Mouse (Mus musculus) liver, embryonic 13.5 days (tissue): ENCODE results near the gene Capns1. TPM values are rescaled to one million over a fixed set of nuclear protein-coding genes. Genes with fewer than 3 reads are reported as not detected.
"Not testable (repeated sequence)": the region's sequence is repeated elsewhere in the genome, so short reads cannot be mapped to it uniquely, and the experiment has no call there.

Source experiments
- ATAC-seq: fragments of 200-750 bp; cut with Nextera tagmentation; 2 replicates; pipeline ENCODE4 v1.8.0; 2017; ENCODE audit warnings: low read depth, mild to moderate bottlenecking, moderate number of reproducible peaks, moderate library complexity
- DNase-seq: peaks from one replicate; pipeline ENCODE4 v3.0.0; 2022
- H3K27ac ChIP-seq: fragments of 300-500 bp; sonication (generic); 2 replicates; pipeline ENCODE4 v1.5.1; 2015; ENCODE audit warnings: moderate library complexity, mild to moderate bottlenecking, inconsistent platforms
- H3K27me3 ChIP-seq: fragments of 300-500 bp; sonication (generic); 2 replicates; pipeline ENCODE4 v1.6.1; 2015; ENCODE audit warnings: mild to moderate bottlenecking, inconsistent platforms
- H3K36me3 ChIP-seq: fragments of 300-500 bp; sonication (generic); 2 replicates; pipeline ENCODE4 v1.6.1; 2015; ENCODE audit warnings: mild to moderate bottlenecking, inconsistent platforms
- H3K4me1 ChIP-seq: fragments of 300-500 bp; sonication (generic); replicated peaks from 2 replicates; pipeline ENCODE4 v1.6.1; 2015; ENCODE audit warnings: inconsistent platforms
- H3K4me2 ChIP-seq: fragments of 300-500 bp; sonication (generic); 2 replicates; pipeline ENCODE4 v1.6.1; 2015; ENCODE audit warnings: inconsistent platforms, mild to moderate bottlenecking, moderate library complexity
- H3K4me3 ChIP-seq: fragments of 300-500 bp; sonication (generic); replicated peaks from 2 replicates; pipeline ENCODE4 v1.5.1; 2015; ENCODE audit warnings: mild to moderate bottlenecking, inconsistent platforms
- H3K9ac ChIP-seq: fragments of 300-500 bp; sonication (generic); 2 replicates; pipeline ENCODE4 v1.6.1; 2015; ENCODE audit warnings: mild to moderate bottlenecking, inconsistent platforms
- H3K9me3 ChIP-seq: fragments of 300-500 bp; sonication (generic); replicated peaks from 2 replicates; pipeline ENCODE4 v1.6.1; 2016; ENCODE audit warnings: inconsistent platforms
- whole genome bisulfite sequencing: fragments of 180-500 bp; shearing (Covaris S2); methylation state at CpG from one replicate; pipeline ENCODE4 v1.1.7; 2015; ENCODE audit not compliant: insufficient replicate concordance; 5-methylcytosine and 5-hydroxymethylcytosine counted together
- polyA plus RNA-seq: library from polyadenylated mRNA; unstranded; fragments of >200 nt; fragmentation: Nextera tagmentation; extraction: Ambion mirVana; gene quantifications from 2 replicates; pipeline ENCODE4 v1.2.1, GENCODE M21; 2015

Gene Capns1
- polyA plus RNA-seq, 1 experiment from 2014 or later = 40.8 TPM

DNA sequence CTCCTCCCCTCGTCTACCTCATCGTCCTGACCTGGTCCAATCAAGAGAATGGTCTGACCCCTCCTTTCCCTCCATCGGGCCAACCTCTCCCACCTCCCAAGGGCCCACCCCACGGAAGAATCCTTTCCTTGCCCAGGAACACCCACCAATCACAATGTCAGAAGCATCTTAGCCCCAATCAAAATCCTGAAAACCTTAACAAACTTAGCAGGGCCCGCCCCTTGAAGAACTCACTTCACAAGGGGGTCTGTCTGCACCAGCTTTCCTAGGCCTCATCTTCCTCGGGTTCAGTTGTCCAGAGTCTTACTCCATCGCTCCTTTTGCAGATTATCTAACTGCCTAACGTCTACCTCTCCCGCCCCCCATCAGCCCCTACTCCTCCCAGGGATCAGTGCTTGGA lies 5.6 kb downstream of the Capns1 start:
- Histone ChIP-seq H3K9me3 (no peaks in the 10 kb centered on the region), H3K4me2 (peak overlapping the region; percentile 94), H3K27me3 (no peaks in the 10 kb centered on the region), H3K4me3 (peak overlapping the region; percentile 86), H3K9ac (peak overlapping the region; percentile 90), H3K36me3 (peaks cover 47% of the 10 kb centered on the region), H3K27ac (peak overlapping the region; percentile 95), H3K4me1 (peaks cover 37% of the 10 kb centered on the region)
- ATAC-seq (no peak), DNase-seq (no peak)
- 61% methylated on average over 9 of the region's 9 CpGs for WGBS

DNA sequence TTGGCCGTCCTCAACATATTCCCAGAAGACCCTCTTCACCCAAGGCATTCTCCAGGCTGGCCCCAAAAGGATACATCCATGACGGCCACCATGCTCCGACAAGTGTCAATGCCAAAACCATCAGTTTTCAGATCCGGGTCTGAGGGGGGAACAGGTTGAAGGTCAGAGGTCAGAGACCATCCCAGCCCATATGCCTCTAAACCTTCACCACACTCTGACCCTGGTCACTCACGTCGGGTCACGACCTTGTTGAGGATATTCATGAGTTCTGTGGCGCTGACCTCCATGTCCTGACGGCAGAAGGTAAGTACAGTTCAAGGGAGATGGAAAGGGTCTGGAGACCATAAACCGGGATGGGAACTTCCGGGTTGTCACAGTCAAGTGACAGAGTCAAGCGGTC lies 6.5 kb downstream of the Capns1 start:
- no peak overlapping the region for H3K4me2 ChIP-seq
- 89% methylated on average over 12 of the region's 12 CpGs for WGBS
- peaks cover 34% of the 10 kb centered on the region for H3K4me1 ChIP-seq

DNA sequence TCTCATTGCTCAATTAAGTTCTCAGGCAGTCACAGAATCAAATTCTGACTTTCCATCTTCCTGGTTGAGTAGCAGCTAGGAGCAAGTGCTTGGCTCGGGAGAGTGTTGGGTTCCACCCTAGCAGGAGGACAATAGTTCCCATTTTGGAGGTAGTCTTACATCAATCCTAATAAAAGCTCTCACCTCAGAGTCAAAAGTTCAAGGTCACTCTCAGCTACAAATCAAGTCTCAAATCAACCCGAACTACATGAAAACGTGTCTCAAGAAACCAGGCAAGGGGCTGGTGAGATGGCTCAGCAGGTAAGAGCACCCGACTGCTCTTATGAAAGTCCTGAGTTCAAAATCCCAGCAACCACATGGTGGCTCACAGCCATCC lies 9.5 kb downstream of the Capns1 start:
- no peak for ATAC-seq
- no peak overlapping the region for H3K9ac ChIP-seq
- H3K36me3 ChIP-seq = peaks cover 69% of the 10 kb centered on the region
- no peaks in the 10 kb centered on the region for H3K27me3 ChIP-seq
- H3K9me3 ChIP-seq = no peaks in the 10 kb centered on the region
- no peak overlapping the region for H3K4me3 ChIP-seq
- peaks cover 27% of the 10 kb centered on the region for H3K4me1 ChIP-seq
- no peak overlapping the region for H3K4me2 ChIP-seq
- H3K27ac ChIP-seq = no peak overlapping the region
- no peak for DNase-seq
- 83% methylated on average over 4 of the region's 4 CpGs for WGBS

More for the DNA sequence above, 6.5 kb downstream of the Capns1 start:
- no peak for ATAC-seq
- H3K9ac ChIP-seq = no peak overlapping the region
- H3K4me3 ChIP-seq = no peak overlapping the region
- no peak for DNase-seq
- no peaks in the 10 kb centered on the region for H3K9me3 ChIP-seq
- no peaks in the 10 kb centered on the region for H3K27me3 ChIP-seq
- peaks cover 57% of the 10 kb centered on the region for H3K36me3 ChIP-seq
- H3K27ac ChIP-seq = no peak overlapping the region

DNA sequence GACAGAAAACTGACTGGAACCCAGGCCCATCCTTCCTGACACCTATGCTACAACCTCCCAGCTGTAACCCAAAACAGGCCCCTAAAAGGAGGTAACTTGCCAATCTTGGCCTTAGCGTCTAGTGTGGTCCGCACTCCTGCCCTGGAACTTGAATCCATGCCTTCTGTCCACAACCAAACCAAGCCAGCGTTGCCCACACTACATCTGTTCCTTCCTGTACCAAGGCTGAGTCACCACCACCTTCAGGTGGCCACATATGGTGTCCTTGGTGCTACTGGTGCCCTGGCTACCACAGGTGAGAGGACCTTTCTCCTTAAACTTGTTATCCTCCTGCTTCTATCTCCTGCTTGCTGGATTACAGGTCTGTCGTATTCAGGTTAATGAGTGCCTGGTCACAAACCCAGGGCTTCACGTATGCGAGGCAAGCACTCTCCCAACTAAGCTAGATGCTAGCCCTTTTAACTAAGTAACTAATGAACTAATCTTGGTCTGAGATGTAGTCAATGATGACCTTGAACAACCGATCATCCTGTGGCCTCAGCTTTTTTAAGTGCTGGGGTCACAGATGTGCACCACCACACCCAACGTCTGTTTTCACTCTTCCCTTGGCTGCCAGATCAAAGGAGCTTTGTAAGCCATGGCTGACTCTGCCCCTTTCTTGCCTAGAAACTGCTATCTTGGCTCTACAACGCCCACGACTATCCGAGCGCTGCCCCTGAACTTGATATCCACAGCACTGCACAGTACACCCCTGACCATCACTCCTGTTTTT lies 10.1 kb downstream of the Capns1 start:
- H3K4me3 ChIP-seq = no peak overlapping the region
- H3K9ac ChIP-seq = no peak overlapping the region
- H3K4me1 ChIP-seq = peaks cover 32% of the 10 kb centered on the region
- no peaks in the 10 kb centered on the region for H3K9me3 ChIP-seq
- no peak for DNase-seq
- 79% methylated on average over 12 of the region's 12 CpGs for WGBS
- peaks cover 69% of the 10 kb centered on the region for H3K36me3 ChIP-seq
- no peak overlapping the region for H3K27ac ChIP-seq
- no peaks in the 10 kb centered on the region for H3K27me3 ChIP-seq
- ATAC-seq = no peak
- no peak overlapping the region for H3K4me2 ChIP-seq

DNA sequence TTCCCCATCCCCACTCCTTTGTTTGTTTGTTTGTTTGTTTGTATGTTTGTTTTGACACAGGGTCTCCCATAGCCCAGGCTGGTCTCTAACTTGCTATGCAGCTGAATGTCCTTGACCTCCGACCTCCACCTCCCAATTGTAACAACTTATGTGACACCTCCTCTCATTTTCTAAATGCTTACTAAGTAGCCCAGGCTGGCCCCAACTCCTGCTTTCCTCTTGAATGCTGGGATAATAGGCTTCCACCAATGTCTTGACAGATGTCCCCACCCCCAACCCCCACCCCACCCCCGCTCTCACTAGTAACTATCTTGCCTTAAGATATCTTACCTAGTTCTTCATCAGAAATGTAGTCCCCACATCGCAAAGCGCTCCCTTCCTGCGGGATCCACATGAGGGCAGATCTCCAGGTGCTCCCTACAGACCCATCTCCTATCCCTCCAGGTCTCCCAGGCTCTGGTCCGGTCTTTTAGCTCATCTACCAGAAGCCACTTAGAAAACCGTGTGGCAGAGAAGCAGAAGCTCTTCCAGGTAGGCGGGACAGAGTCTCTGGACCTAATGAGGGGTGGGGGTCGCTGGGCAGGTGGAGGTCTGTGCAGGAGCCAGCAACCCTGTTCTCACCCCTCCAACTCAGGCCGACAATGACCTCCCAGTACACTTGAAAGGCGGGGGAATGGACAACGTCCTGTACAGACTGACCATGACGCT lies 13.8 kb downstream of the Capns1 start:
- Histone ChIP-seq H3K36me3 (peaks cover 39% of the 10 kb centered on the region), H3K9me3 (no peaks in the 10 kb centered on the region), H3K4me1 (peaks cover 20% of the 10 kb centered on the region), H3K27ac (peak overlapping the region; percentile 14; the same call in 1 of the 2 replicates), H3K4me3 (no peak overlapping the region), H3K9ac (peak overlapping the region; percentile 49; the same call in 1 of the 2 replicates), H3K4me2 (peak overlapping the region; percentile 66), H3K27me3 (no peaks in the 10 kb centered on the region)
- DNase-seq (no peak), ATAC-seq (no peak)
- 71% methylated on average over 13 of the region's 13 CpGs for WGBS

DNA sequence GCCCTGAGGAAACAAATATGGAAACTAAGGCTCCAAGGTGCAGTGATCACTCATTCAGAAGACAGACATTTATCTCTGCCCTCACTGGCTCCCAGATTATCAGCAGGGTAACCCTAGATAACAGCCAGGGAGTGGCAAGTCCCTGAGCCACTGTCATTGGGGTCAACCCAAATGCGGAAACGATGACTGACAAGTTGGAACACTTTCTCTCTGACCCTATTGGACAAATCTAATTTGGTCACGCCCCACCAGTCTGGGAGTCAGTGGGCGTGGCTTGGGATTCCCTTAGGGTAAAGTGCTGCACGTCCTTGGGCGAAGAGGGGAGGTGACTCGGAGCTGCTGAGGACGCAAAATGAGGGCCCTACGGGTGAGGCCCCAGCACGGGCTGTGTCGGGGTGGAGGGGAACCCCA lies 14.7 kb downstream of the Capns1 start, which contains the start of gene Cox7a1:
Cox7a1 (plus strand) TSS at position 266 of the 411 bp plus-strand sequence.
- Histone ChIP-seq H3K4me2 (peak within 1 kb of the TSS; percentile 66), H3K27me3 (no peaks in the 10 kb centered on the region), H3K4me3 (peak within 1 kb of the TSS; percentile 38), H3K9me3 (no peaks in the 10 kb centered on the region), H3K4me1 (peaks cover 20% of the 10 kb centered on the region), H3K9ac (peak within 1 kb of the TSS; percentile 49), H3K27ac (peak within 1 kb of the TSS; percentile 14), H3K36me3 (peaks cover 31% of the 10 kb centered on the region)
- ATAC-seq = peak; percentile 89
- WGBS = under 1% methylated on average over 11 of the region's 11 CpGs
- peak; percentile 88 for DNase-seq

DNA sequence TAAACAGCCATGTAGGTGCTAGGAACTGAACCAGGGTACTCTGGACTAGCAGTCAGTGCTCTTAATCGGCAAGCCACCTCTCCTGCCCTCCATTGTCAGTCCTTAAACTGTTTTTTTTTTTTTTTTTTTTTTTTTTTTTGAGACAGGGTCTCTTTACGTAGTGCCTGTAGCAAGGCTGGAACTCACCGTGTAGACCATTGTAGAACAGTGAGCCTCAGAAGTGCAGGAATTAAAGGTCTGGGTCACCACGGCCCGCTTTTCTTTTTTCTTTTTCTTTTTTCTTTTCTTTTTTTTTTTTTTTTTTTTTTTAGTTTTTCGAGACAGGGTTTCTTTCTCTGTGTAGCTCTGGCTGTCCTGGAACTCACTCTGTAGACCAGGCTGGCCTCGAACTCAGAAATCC lies 15.4 kb downstream of the Capns1 start:
- not testable (repeated sequence) for H3K4me3 ChIP-seq, H3K9ac ChIP-seq, DNase-seq, ATAC-seq, H3K27me3 ChIP-seq, H3K9me3 ChIP-seq, H3K27ac ChIP-seq
- peak overlapping the region; percentile 66 for H3K4me2 ChIP-seq
- 66% methylated on average over 6 of the region's 7 CpGs for WGBS
- peaks cover 20% of the 10 kb centered on the region for H3K4me1 ChIP-seq
- H3K36me3 ChIP-seq = peaks cover 28% of the 10 kb centered on the region

DNA sequence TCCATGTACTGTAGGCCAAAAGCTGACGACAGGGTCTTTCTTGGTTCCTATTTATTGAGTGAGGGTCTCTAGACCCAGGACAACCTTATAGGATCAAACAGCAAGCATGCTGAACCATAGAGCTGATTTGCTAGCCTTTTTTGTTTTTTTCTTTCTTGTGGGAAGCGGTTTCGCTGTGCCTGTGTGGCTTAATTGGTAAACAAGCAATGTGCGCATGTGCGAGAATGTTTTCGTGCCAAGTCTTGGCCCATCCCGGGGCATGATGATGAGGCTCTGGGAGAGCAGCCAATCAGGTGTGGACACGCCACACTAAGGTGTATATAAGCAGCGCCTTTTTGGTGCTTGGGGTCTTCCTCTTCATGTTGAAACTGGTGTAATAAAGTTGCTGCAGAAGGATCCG lies 16.7 kb downstream of the Capns1 start:
- not testable (repeated sequence) for H3K4me3 ChIP-seq, H3K9me3 ChIP-seq, ATAC-seq, H3K27ac ChIP-seq, H3K27me3 ChIP-seq, H3K9ac ChIP-seq, H3K4me2 ChIP-seq, DNase-seq
- 85% methylated on average over 10 of the region's 10 CpGs for WGBS
- peaks cover 22% of the 10 kb centered on the region for H3K36me3 ChIP-seq
- peaks cover 20% of the 10 kb centered on the region for H3K4me1 ChIP-seq

DNA sequence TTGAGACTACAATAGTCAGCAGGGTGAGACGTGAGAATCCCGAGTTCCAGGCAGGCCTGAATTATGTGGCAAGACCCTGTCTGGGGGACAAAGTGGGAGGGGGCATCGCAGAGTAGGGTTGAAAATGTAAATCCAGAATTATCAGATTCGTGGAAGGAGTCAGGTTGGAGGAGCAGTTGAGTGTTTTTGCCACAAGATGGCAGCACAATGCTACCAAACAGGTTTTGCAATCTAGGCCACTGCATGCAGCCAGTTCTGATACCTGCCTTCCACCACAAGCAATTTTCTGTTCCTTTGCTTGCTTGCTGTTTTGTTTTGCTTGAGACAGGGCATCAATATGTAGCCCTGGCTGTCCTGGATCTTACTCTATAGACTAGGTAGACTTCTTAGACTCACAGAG lies 17.3 kb downstream of the Capns1 start:
- WGBS = under 1% methylated on average over 4 of the region's 4 CpGs
- no peak for ATAC-seq

DNA sequence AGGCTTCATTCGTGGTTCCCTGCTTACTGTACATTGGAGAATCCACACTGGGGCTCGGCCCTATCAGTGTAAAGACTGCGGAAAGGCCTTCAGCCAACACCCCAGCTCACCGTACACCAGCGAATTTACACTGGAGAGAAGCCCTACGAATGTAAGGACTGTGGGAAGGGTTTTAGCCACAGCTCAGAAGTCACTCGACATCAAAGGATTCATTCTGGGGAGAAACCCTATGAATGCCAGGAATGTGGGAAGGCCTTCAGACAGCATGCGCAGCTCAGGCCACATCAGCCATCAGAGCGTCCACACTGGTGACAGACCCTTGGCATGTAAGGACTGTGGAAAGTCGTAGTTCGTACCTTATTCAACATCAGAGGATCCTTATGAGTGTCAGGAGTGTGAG lies 20.4 kb downstream of the Capns1 start:
- Histone ChIP-seq H3K27me3 (no peaks in the 10 kb centered on the region), H3K36me3 (peaks cover 11% of the 10 kb centered on the region), H3K27ac (no peak overlapping the region), H3K9me3 (no peaks in the 10 kb centered on the region), H3K4me2 (no peak overlapping the region), H3K4me3 (no peak overlapping the region), H3K9ac (no peak overlapping the region), H3K4me1 (no peaks in the 10 kb centered on the region)
- WGBS = 78% methylated on average over 11 of the region's 11 CpGs
- DNase-seq = no peak
- no peak for ATAC-seq

More for the DNA sequence above, 17.3 kb downstream of the Capns1 start:
- DNase-seq = peak; percentile 54
- Histone ChIP-seq H3K27ac (no peak overlapping the region), H3K4me2 (no peak overlapping the region), H3K4me1 (peaks cover 20% of the 10 kb centered on the region), H3K9ac (no peak overlapping the region), H3K9me3 (no peaks in the 10 kb centered on the region), H3K36me3 (peaks cover 16% of the 10 kb centered on the region), H3K4me3 (no peak overlapping the region), H3K27me3 (no peaks in the 10 kb centered on the region)

DNA sequence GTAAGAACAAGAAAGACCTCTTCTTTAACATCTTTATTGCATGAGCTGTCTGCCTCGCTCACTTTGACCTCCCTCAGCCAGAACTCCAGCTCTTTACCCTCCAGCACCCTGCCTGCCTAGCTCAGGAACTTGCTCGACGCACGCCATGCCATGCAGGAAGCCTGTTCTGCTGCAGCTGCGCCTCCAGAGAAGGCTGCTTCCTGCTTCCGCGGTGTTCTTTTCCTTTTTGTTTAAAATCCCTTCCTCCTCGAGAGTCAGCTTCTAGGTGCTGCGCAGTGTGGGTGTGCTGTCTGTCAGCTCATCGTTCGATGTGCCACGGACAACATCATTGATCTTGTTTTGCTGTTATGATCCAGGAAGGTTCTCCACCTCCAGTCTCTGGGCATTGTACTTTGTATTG lies 22.1 kb downstream of the Capns1 start:
- H3K27me3 ChIP-seq = no peaks in the 10 kb centered on the region
- H3K27ac ChIP-seq = no peak overlapping the region
- H3K4me3 ChIP-seq = no peak overlapping the region
- H3K4me1 ChIP-seq = no peaks in the 10 kb centered on the region
- no peak overlapping the region for H3K9ac ChIP-seq
- DNase-seq (no peak), ATAC-seq (no peak)
- no peak overlapping the region for H3K4me2 ChIP-seq
- H3K36me3 ChIP-seq = peaks cover 11% of the 10 kb centered on the region
- 51% methylated on average over 12 of the region's 12 CpGs for WGBS
- H3K9me3 ChIP-seq = no peaks in the 10 kb centered on the region
